Mouse (Mus musculus) heart, adult 2 months (tissue): ENCODE data around the gene Cap1.

ENCODE experiments used
- CTCF ChIP-seq: fragments of 200-600 bp; IDR thresholded peaks from 2 replicates; pipeline ENCODE4 v1.8.1; 2022; ENCODE audit warnings: antibody characterized with exemption, mild to moderate bottlenecking, moderate library complexity
- EP300 ChIP-seq: fragments of 200-500 bp; IDR thresholded peaks from 2 replicates; pipeline ENCODE4 v1.6.1; 2011; ENCODE audit warnings: low read depth, low read length, control low read depth; ENCODE audit not compliant: insufficient read depth
- POLR2A ChIP-seq: fragments of 200-500 bp; IDR thresholded peaks from 2 replicates; pipeline ENCODE4 v1.6.1; 2011; ENCODE audit warnings: mild to moderate bottlenecking, low read depth, low read length, control low read depth; ENCODE audit not compliant: insufficient read depth

DNA sequence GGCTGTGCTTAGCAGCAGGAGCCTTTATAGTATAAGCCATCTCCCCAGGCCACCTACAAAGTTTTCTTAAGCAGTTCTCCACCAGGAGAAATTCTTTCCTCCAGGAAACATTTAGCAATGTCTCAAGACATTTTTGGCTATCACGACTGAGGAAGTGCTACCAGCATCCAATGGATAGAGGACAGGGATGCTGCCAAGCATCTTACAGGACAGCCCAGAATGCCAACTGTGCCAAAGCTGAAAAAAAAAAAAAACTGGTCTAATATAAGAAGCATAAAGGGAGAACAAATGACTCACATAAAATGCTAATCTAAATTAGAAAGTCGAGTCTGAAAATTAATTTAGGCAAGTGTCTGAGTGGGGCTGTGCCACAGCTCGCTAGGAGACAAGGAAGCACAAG lies 3.3 kb downstream of the Cap1 start:
- no peak for TF ChIP-seq CTCF
- TF ChIP-seq POLR2A = no peak
- no peak for TF ChIP-seq EP300
